Mouse (Mus musculus): ENCODE results near the gene Tex13c2. TPM values are rescaled to one million over a fixed set of nuclear protein-coding genes. Genes with fewer than 3 reads are reported as not detected.

Tex13c2 gene
- polyA plus RNA-seq (2015; fragmentation: Nextera tagmentation; extraction: Ambion mirVana): not detected in 2 replicates

DNA sequence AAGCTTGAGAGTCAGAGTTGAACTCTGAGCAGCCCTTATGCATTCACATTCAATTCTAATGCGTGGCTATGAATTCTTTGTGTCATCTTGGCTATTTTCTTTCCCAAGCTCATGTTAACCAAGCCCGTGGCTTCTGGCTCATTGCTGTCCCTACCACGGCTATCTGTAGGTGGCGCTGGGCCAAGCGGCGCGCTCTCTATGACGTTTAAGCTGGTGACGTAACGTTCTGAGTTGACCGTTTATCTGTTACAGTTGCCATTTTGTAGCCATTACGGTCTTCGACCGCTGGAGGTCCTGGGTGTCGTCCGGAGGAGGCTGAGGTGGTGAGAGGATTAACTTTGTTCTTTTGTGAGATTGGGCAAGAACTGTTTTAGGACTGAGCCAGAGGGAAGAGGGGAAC is at the start of gene Tex13c2:
Tex13c2 (plus strand) TSS at position 246 of the 400 bp plus-strand sequence.
- no peak for ATAC-seq (ENCODE audit: low FRiP score)
- Histone ChIP-seq H3K36me3 (no peaks in the 10 kb centered on the region), H3K4me3 (replicated peaks) (no peak within 1 kb of the TSS), H3K27me3 (replicated peaks) (no peaks in the 10 kb centered on the region), H3K9me3 (replicated peaks) (no peaks in the 10 kb centered on the region), H3K4me1 (no peaks in the 10 kb centered on the region), H3K9ac (replicated peaks) (no peak within 1 kb of the TSS), H3K27ac (replicated peaks) (no peak within 1 kb of the TSS), H3K4me2 (no peak within 1 kb of the TSS)
- WGBS: 92% methylated on average over 16 of the region's 16 CpGs

DNA sequence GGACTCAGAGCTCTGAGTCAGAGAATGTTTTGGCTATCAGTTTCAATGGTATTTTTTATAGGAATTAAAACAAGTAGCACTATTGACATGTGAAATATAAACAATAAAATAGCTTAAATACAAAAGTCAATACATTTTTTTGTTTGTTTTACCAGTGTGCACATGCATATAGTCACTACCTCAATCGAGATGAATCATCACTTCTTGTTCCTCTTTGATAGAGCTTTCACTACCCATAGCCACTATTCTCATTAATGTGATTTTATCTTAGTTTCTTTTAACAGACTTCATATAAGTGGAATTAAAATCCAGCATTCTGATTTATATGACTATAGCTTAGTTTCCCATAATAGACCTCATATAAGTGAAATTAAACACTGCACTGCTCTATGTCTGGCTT is 39.2 kb upstream of the Tex13c2 start:
- no peak overlapping the region for H3K4me3 ChIP-seq (replicated peaks)
- no peaks in the 10 kb centered on the region for H3K27me3 ChIP-seq (replicated peaks)
- H3K4me2 ChIP-seq: no peak overlapping the region
- no peak overlapping the region for H3K27ac ChIP-seq (replicated peaks)
- H3K36me3 ChIP-seq: no peaks in the 10 kb centered on the region
- ATAC-seq (ENCODE audit: low FRiP score): no peak
- H3K9ac ChIP-seq (replicated peaks): no peak overlapping the region
- H3K4me1 ChIP-seq: no peaks in the 10 kb centered on the region
- H3K9me3 ChIP-seq (replicated peaks): no peaks in the 10 kb centered on the region
- WGBS: 91% methylated on average over 1 of the region's 1 CpGs

DNA sequence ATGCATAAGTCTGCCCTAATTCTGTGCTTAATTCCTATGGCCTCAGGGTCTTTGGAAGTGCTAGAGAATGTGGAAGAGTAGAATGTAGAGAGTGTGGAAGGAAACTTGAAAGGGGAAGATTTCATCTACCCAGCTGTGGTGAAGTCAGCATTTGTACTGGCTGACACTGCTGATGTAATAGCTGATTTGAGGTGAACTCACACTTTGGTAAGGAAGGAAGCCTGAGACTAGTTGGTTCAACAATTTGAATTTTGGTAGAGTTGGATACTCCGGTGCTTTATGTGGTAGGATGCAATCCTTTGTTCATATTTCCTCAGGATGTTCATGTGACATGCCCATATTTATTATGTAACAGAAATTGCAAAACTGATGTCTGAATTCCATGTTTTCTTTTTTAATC is 36.5 kb upstream of the Tex13c2 start:
- no peaks in the 10 kb centered on the region for H3K9me3 ChIP-seq (replicated peaks)
- H3K4me2 ChIP-seq: no peak overlapping the region
- H3K4me1 ChIP-seq: no peaks in the 10 kb centered on the region
- no peaks in the 10 kb centered on the region for H3K36me3 ChIP-seq
- no peaks in the 10 kb centered on the region for H3K27me3 ChIP-seq (replicated peaks)
- H3K9ac ChIP-seq (replicated peaks): no peak overlapping the region
- H3K27ac ChIP-seq (replicated peaks): no peak overlapping the region
- WGBS: 94% methylated on average over 1 of the region's 1 CpGs
- no peak for ATAC-seq (ENCODE audit: low FRiP score)
- no peak overlapping the region for H3K4me3 ChIP-seq (replicated peaks)

DNA sequence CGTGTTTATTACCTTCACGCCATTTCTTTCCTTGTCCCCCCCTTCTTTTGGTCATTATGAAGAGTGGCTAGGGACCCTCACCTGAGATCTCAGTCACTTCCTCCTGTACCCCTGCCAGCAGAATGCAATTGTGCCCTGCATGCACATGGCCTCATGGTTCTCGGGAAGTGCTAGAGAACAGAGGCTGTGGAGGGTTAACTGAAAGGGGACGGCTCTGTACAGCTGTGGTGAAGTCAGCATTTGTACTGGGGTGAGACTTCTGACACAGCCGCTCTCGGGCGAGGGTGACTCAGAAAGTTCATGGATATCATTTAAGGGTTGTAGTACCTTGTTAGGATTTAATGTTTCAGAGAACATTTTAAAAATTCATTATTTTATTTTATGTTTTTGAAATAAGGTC is 35.0 kb upstream of the Tex13c2 start:
- Histone ChIP-seq H3K4me2 (no peak overlapping the region), H3K4me3 (replicated peaks) (no peak overlapping the region), H3K9me3 (replicated peaks) (no peaks in the 10 kb centered on the region), H3K36me3 (no peaks in the 10 kb centered on the region), H3K27ac (replicated peaks) (no peak overlapping the region), H3K4me1 (no peaks in the 10 kb centered on the region), H3K9ac (replicated peaks) (no peak overlapping the region), H3K27me3 (replicated peaks) (no peaks in the 10 kb centered on the region)
- ATAC-seq (ENCODE audit: low FRiP score): no peak
- 77% methylated on average over 7 of the region's 7 CpGs for whole genome bisulfite sequencing

DNA sequence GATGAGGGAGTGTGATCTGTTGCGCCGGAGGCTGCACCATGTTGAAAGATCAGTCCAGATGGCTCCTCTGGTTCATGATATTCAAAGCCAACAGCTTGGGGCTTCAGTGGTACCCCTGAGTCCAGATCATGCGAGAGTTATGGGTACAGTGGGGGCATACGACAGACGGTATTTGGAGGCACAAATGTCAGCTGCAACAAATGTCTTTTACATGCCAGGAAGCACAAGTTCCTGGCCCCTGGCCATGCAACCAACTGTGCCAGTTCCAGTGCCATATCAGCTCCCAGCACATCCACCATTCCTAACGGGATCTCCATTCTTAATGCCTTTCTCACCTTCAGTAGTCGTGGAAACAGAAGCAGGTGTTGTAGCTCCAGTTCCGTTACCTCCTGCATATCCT is 845 bp downstream of the Tex13c2 start:
- no peaks in the 10 kb centered on the region for H3K4me1 ChIP-seq
- no peak for ATAC-seq (ENCODE audit: low FRiP score)
- no peak overlapping the region for H3K4me2 ChIP-seq
- H3K27me3 ChIP-seq (replicated peaks): no peaks in the 10 kb centered on the region
- no peaks in the 10 kb centered on the region for H3K9me3 ChIP-seq (replicated peaks)
- no peak overlapping the region for H3K27ac ChIP-seq (replicated peaks)
- H3K9ac ChIP-seq (replicated peaks): no peak overlapping the region
- 90% methylated on average over 8 of the region's 8 CpGs for WGBS
- no peak overlapping the region for H3K4me3 ChIP-seq (replicated peaks)
- no peaks in the 10 kb centered on the region for H3K36me3 ChIP-seq

DNA sequence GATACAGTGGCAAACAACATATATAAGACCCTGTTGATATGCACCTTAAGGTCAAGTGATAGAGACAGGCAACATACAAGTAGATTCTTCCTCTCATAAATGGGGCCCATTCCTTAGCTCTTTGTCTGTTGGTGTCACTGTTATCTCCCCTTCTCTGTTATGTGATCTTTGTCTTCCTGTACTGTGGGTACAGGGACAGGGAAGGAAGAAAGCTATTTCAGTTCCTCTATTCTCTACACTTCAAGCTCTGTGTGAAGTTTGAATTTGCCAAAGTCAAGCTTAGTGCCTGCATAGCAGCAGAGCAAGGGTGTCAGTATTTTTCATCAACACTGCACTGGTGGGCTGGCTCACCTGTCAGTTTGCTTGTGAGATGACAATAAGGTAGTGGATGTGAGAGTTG is 11.0 kb downstream of the Tex13c2 start:
- no peak for ATAC-seq (ENCODE audit: low FRiP score)
- Histone ChIP-seq H3K36me3 (no peaks in the 10 kb centered on the region), H3K4me2 (no peak overlapping the region), H3K27me3 (replicated peaks) (no peaks in the 10 kb centered on the region), H3K4me1 (no peaks in the 10 kb centered on the region), H3K9ac (replicated peaks) (no peak overlapping the region), H3K4me3 (replicated peaks) (no peak overlapping the region), H3K27ac (replicated peaks) (no peak overlapping the region), H3K9me3 (replicated peaks) (no peaks in the 10 kb centered on the region)

DNA sequence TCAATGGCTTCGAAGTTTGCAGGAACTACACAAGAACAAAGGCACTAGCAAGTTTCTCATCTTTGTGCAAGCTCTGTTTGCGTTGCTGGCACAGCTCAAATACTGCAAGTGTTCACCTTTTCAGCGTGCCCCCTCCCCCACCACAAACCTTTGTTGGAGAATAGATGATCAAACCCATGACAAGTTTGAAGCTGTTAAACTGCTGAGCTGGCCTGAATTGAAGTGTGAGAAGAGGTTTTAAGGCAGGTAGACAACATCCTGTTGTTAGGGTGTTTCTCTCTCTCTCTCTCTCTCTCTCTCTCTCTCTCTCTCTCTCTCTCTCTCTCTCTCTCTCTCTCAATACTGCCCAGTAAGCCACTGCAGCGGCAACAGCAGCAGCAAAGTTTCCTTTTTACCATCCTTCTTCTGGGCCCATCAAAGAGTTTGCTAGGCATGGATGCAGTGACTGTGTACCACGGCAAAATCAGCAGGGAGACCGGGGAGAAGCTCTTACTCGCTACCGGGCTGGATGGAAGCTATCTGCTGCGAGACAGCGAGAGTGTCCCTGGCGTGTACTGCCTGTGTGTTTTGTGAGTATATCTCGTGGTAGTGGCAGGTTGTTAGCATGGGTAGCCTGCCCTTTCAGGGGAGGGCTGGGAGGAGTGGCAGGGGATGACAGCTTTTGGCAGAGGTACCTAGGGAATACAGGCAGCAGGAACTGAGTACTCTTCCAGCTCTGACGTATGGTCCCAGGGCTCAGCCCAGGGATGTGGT is 13.0 kb downstream of the Tex13c2 start, which contains the start of gene Sh2d1a:
Sh2d1a (plus strand) TSS at position 163 of the 753 bp plus-strand sequence.
- H3K4me3 ChIP-seq (replicated peaks): no peak within 1 kb of the TSS
- H3K9ac ChIP-seq (replicated peaks): no peak within 1 kb of the TSS
- no peaks in the 10 kb centered on the region for H3K4me1 ChIP-seq
- H3K4me2 ChIP-seq: no peak within 1 kb of the TSS
- H3K27me3 ChIP-seq (replicated peaks): no peaks in the 10 kb centered on the region
- no peak within 1 kb of the TSS for H3K27ac ChIP-seq (replicated peaks)
- no peaks in the 10 kb centered on the region for H3K9me3 ChIP-seq (replicated peaks)
- ATAC-seq (ENCODE audit: low FRiP score): no peak
- WGBS: 75% methylated on average over 13 of the region's 13 CpGs
- H3K36me3 ChIP-seq: no peaks in the 10 kb centered on the region

DNA sequence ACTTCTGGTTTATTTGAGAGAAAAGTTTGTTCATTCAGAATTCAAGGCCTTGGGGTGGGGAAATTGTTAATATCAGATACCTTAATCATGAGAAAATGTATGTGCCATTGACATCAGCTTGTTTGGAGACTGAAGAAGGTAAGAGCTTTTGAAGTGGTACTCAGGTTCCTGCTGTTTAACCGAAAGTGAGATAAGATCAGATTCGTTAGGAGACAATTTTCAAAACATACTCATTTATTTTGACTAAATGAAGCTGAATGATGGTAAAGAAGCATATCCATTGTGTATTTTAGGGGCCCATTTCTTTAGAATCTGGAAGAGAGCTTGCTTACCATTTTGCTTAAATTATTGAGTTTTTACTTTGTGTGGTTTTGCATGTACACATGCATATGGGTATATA is 21.6 kb downstream of the Tex13c2 start:
- Histone ChIP-seq H3K36me3 (no peaks in the 10 kb centered on the region), H3K4me3 (replicated peaks) (no peak overlapping the region), H3K27ac (replicated peaks) (no peak overlapping the region), H3K27me3 (replicated peaks) (no peaks in the 10 kb centered on the region), H3K9ac (replicated peaks) (no peak overlapping the region), H3K4me2 (no peak overlapping the region), H3K9me3 (replicated peaks) (no peaks in the 10 kb centered on the region), H3K4me1 (no peaks in the 10 kb centered on the region)
- 93% methylated on average over 2 of the region's 2 CpGs for WGBS
- ATAC-seq (ENCODE audit: low FRiP score): no peak

DNA sequence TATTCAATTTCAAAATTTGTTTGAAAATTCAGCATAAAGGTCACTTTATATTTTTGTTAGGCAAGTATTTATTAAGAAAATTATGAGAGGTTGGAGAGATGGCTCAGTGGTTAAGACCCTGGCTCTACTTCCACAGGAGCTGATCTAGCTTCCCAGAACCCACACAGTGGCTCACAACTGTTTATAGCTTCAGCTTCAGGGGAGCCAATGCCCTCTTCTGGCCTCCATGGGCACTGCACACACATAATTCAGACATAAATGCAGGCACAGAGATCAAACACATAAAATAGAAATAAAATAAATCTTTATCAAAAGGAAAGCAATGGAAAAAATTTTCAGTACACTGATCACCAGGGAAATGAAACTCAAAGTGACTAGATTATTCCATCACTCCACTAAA is 23.1 kb downstream of the Tex13c2 start:
- no peak overlapping the region for H3K4me3 ChIP-seq (replicated peaks)
- no peak overlapping the region for H3K4me2 ChIP-seq
- H3K9me3 ChIP-seq (replicated peaks): no peaks in the 10 kb centered on the region
- ATAC-seq (ENCODE audit: low FRiP score): no peak
- H3K9ac ChIP-seq (replicated peaks): no peak overlapping the region
- H3K27ac ChIP-seq (replicated peaks): no peak overlapping the region
- no peaks in the 10 kb centered on the region for H3K36me3 ChIP-seq
- no peaks in the 10 kb centered on the region for H3K4me1 ChIP-seq
- no peaks in the 10 kb centered on the region for H3K27me3 ChIP-seq (replicated peaks)

DNA sequence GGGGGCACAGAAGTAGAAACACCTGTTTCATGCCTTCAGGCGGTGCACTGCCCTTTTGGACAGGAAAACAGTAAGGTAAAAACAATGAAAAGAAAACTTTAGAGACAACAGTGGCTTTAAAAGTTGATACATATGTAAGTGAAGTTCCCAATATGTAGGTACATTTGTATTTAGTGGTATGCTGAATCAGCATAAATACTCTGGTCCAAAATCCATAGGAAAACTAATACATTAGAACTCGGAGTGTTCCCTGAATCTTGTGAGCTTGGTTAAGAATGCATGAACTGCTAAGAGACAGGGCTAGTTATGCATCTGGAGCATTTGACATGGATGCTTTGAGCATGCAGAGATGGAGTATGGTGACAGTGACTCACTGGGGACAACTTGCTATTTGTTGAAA is 33.4 kb downstream of the Tex13c2 start:
- no peaks in the 10 kb centered on the region for H3K36me3 ChIP-seq
- WGBS: 91% methylated on average over 2 of the region's 2 CpGs
- no peaks in the 10 kb centered on the region for H3K27me3 ChIP-seq (replicated peaks)
- H3K4me1 ChIP-seq: no peaks in the 10 kb centered on the region
- no peaks in the 10 kb centered on the region for H3K9me3 ChIP-seq (replicated peaks)
- H3K27ac ChIP-seq (replicated peaks): no peak overlapping the region
- H3K4me2 ChIP-seq: no peak overlapping the region
- no peak for ATAC-seq (ENCODE audit: low FRiP score)
- no peak overlapping the region for H3K4me3 ChIP-seq (replicated peaks)
- H3K9ac ChIP-seq (replicated peaks): no peak overlapping the region

DNA sequence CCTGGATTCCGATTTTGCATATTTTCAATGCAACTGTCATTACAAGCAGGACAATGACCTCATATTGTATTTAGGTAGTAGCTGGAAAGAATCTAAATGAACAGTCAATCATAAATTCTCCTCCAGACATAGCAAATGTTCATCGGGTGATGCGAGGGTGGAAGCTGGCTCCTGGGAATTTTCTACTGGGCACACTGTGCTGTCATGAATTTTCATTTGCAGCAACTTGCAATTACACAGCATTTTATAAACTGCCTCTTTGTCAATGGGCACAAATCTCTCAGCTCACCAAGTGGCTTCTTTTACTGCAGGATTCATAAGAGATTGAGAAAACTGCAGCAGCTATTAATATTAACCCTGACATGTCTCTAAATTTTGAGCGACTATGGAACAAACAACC is 41.2 kb downstream of the Tex13c2 start:
- Histone ChIP-seq H3K36me3 (no peaks in the 10 kb centered on the region), H3K4me3 (replicated peaks) (no peak overlapping the region), H3K9me3 (replicated peaks) (no peaks in the 10 kb centered on the region), H3K27ac (replicated peaks) (no peak overlapping the region), H3K9ac (replicated peaks) (no peak overlapping the region), H3K4me1 (no peaks in the 10 kb centered on the region), H3K27me3 (replicated peaks) (no peaks in the 10 kb centered on the region), H3K4me2 (no peak overlapping the region)
- 45% methylated on average over 4 of the region's 4 CpGs for WGBS
- ATAC-seq (ENCODE audit: low FRiP score): no peak

DNA sequence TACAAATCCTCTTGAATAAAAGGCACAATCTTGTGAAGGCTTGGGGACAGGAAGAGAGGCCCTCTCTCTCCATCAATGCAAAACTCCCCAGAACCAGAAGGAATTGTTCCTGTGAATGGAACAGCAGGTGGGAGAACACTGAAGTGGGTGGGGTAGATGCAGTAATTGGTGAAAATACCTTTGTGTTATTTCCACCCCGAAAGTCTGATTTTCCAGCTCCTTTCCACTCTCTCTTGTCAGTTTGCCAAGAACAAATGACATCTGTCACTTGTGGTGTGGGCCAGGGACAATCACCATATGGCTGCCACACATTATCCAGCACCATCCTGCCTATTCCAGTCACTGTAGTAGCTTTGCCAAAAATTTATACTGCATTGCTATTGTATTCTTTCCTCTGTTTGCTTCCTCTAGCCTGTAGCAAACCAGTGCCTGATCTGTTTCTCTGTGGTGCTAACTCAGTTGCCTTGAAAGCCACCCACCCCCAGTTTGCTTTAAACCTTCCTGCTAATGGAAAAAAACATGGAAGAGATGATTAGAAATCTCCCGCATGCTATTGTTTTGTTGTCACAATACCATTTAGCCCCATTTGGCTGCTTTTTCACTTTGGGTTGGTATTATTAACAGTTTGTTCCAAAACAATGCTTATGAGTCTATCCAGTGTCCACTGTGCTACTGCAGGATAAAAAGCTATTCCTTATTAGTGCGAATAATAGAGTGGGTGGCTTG is 50.7 kb downstream of the Tex13c2 start:
- no peaks in the 10 kb centered on the region for H3K27me3 ChIP-seq (replicated peaks)
- no peak overlapping the region for H3K27ac ChIP-seq (replicated peaks)
- H3K9ac ChIP-seq (replicated peaks): no peak overlapping the region
- no peaks in the 10 kb centered on the region for H3K36me3 ChIP-seq
- H3K9me3 ChIP-seq (replicated peaks): no peaks in the 10 kb centered on the region
- peak; percentile 65; the same call in 1 of the 2 replicates for ATAC-seq (ENCODE audit: low FRiP score)
- H3K4me3 ChIP-seq (replicated peaks): no peak overlapping the region
- H3K4me1 ChIP-seq: no peaks in the 10 kb centered on the region
- H3K4me2 ChIP-seq: peak overlapping the region; percentile 30
- 32% methylated on average over 3 of the region's 3 CpGs for WGBS
